Mouse (Mus musculus) liver, adult 2 months (tissue): ENCODE data around the gene Prrt1. TPM values are rescaled to one million over a fixed set of nuclear protein-coding genes. Genes with fewer than 3 reads are reported as not detected.

Source experiments
- DNase-seq: peaks from one replicate; pipeline ENCODE4 v3.0.0-alpha.2; 2011; ENCODE audit warnings: low read depth, low spot score; ENCODE audit errors: extremely low read depth
- H3K27ac ChIP-seq: fragments of 200-500 bp; replicated peaks from 2 replicates; pipeline ENCODE4 v1.5.1; 2012; ENCODE audit warnings: low read depth, mild to moderate bottlenecking, control low read depth, inconsistent platforms, low read length; ENCODE audit not compliant: insufficient read depth
- H3K27me3 ChIP-seq: fragments of 200-500 bp; 2 replicates; pipeline ENCODE4 v1.6.1; 2012; ENCODE audit warnings: mild to moderate bottlenecking, moderate library complexity, low read length, inconsistent platforms; ENCODE audit not compliant: control insufficient read depth, insufficient read depth
- H3K36me3 ChIP-seq: fragments of 200-500 bp; 2 replicates; pipeline ENCODE4 v1.6.1; 2012; ENCODE audit warnings: low read length, inconsistent platforms; ENCODE audit not compliant: control insufficient read depth, insufficient read depth
- H3K4me1 ChIP-seq: fragments of 200-500 bp; 2 replicates; pipeline ENCODE4 v1.6.1; 2011; ENCODE audit warnings: low read length; ENCODE audit not compliant: control insufficient read depth, insufficient read depth
- H3K4me3 ChIP-seq: fragments of 200-500 bp; 2 replicates; pipeline ENCODE4 v1.5.1; 2011; ENCODE audit warnings: low read depth, mild to moderate bottlenecking, control low read depth, low read length, moderate library complexity; ENCODE audit not compliant: insufficient read depth
- H3K79me2 ChIP-seq: fragments of 200-500 bp; 2 replicates; pipeline ENCODE4 v1.6.1; 2012; ENCODE audit warnings: inconsistent platforms, mild to moderate bottlenecking, low read length, moderate library complexity; ENCODE audit not compliant: control insufficient read depth, insufficient read depth
- H3K9ac ChIP-seq: fragments of 200-500 bp; 2 replicates; pipeline ENCODE4 v1.6.1; 2012; ENCODE audit warnings: low read depth, mild to moderate bottlenecking, control low read depth, inconsistent platforms, low read length
- CTCF ChIP-seq: fragments of 200-500 bp; IDR thresholded peaks from 2 replicates; pipeline ENCODE4 v1.5.1; 2011; ENCODE audit warnings: low read depth, low read length, control low read depth
- POLR2A ChIP-seq: fragments of 200-500 bp; IDR thresholded peaks from 2 replicates; pipeline ENCODE4 v1.6.1; 2011; ENCODE audit warnings: low read length, control low read depth; ENCODE audit not compliant: insufficient read depth; ENCODE audit errors: extremely low read depth
- WGBS: fragments of 180-500 bp; shearing (Covaris S2); methylation state at CpG from one replicate; pipeline ENCODE4 v1.1.7; 2018; 5-methylcytosine and 5-hydroxymethylcytosine counted together
- polyA plus RNA-seq: library from polyadenylated mRNA; depleted of rRNA; stranded (reverse); fragments of >200 nt; gene quantifications from 2 replicates; pipeline ENCODE4 v1.2.3, GENCODE M21; 2012
- total RNA-seq: library from RNA; depleted of rRNA; stranded (reverse); fragments of >200 nt; gene quantifications from 2 replicates; pipeline ENCODE4 v1.2.3, GENCODE M21; 2014

Prrt1 gene
- total and polyA plus RNA-seq, 2 experiments = 0.32 TPM; not detected in 1

GRCm38 (mm10) chr17:34607997-34608396 is 21.3 kb upstream of the Prrt1 start:
- no peak for DNase-seq
- Histone ChIP-seq H3K27me3 (no peaks in the 10 kb centered on the region), H3K9ac (no peak overlapping the region), H3K36me3 (no peaks in the 10 kb centered on the region), H3K27ac (no peak overlapping the region), H3K4me3 (no peak overlapping the region), H3K79me2 (peaks cover 6% of the 10 kb centered on the region; the same call in 1 of the 2 replicates), H3K4me1 (peaks cover 4% of the 10 kb centered on the region; the same call in 1 of the 2 replicates)
- TF ChIP-seq CTCF = no peak
- 63% methylated on average over 7 of the region's 7 CpGs for WGBS

DNA sequence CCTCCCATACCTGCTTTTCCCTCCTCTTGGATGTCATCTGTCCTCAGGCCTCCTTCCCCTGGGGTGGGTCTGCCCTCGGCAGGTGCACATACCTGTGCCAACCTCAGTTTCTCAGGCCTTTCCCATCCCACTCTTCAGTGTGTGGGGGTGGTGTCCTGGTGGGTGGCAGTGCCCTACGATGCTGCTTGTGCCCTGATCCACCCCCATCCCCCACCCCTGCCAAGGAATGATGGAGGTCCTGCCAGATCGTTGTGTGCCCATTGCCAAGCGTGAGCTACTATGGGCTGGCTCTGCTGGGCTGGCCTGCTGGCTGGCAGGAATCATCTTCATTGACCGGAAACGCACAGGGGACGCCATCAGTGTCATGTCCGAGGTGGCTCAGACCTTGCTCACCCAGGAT is 18.3 kb upstream of the Prrt1 start:
- Histone ChIP-seq H3K27me3 (no peaks in the 10 kb centered on the region), H3K4me3 (no peak overlapping the region), H3K9ac (no peak overlapping the region), H3K27ac (no peak overlapping the region), H3K36me3 (no peaks in the 10 kb centered on the region; the same call in 1 of the 2 replicates), H3K4me1 (peaks cover 4% of the 10 kb centered on the region; the same call in 1 of the 2 replicates), H3K79me2 (peaks cover 1% of the 10 kb centered on the region; the same call in 1 of the 2 replicates)
- WGBS = 93% methylated on average over 8 of the region's 8 CpGs
- no peak for DNase-seq
- no peak for TF ChIP-seq CTCF
- TF ChIP-seq POLR2A = no peak

DNA sequence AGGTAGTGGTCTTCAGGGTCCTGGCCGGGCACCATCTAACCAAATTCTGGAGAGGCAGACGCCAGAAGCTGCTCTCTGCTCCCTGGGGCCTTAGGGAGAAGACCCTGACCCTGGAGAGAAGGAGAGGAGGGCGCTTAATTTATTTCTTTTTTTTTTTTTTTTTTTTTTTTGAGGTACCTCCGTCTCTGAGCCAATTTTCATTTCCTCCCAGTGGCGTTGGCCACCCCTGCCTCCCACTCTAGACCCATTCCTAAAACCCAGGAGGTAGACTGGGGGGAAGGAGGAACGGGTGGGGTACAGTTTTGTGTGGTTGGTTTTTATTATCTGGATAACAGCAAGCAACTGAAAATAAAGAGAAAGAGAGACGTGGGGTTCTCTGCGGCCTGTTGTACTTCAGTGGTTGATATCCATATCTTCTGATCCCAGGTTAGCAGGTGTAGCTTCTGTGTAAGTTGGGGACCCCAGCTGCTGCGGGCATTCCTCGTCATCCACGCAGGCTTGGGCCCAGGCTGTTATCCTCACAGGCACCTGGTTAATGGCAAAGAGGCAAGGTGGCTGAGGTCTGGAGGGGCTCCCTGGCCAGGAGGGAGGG is 16.2 kb upstream of the Prrt1 start:
- H3K27me3 ChIP-seq = no peaks in the 10 kb centered on the region
- H3K9ac ChIP-seq = no peak overlapping the region
- TF ChIP-seq CTCF (no peak), POLR2A (no peak)
- no peak overlapping the region for H3K27ac ChIP-seq
- 86% methylated on average over 11 of the region's 11 CpGs for WGBS
- H3K79me2 ChIP-seq = no peaks in the 10 kb centered on the region
- H3K4me3 ChIP-seq = no peak overlapping the region
- no peaks in the 10 kb centered on the region; the same call in 1 of the 2 replicates for H3K36me3 ChIP-seq
- DNase-seq = no peak
- H3K4me1 ChIP-seq = no peaks in the 10 kb centered on the region

DNA sequence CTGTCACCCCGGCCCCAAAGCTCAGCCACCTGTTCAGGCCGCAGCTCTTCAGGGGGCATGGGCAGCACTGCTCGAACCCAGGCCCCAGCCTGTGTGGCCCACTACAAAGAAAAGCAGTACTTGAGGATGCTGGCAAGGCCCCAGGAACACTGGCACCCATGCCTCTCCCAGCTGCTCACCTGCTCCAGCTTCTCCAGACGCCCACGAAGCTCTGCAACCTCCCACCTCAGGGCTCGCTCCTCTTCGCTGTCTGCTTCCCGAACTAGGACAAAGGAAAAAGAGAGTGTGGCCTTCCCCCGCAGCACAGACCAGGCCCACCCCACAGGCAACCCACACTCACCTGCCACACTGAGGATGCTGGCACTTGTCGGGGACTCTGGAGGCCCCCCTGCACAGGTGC is 15.5 kb upstream of the Prrt1 start:
- WGBS = 93% methylated on average over 10 of the region's 10 CpGs

DNA sequence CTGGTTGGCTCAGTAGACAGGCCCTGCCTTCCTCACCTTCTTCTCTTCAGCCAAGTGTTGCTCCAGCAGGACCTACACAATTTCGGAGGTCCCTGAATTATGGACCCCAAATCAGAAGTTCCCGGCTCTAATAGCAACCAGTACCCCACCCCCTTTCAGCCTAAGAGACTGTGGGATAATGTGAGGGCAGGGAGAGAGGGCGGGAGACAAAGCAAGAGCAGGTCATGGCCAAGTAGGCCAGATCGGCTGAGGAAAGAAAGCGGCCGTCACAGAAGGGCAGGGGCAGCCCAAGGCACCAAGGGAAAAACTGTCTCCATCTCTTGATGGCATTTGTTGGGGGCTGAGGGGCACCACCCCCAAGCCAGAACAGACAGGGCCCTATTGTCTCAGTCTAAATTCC is 13.5 kb upstream of the Prrt1 start, which contains the start of gene Egfl8:
Egfl8 (minus strand) TSS at position 101 of the 400 bp plus-strand sequence.
- no peak for DNase-seq
- Histone ChIP-seq H3K36me3 (no peaks in the 10 kb centered on the region; the same call in 1 of the 2 replicates), H3K27me3 (no peaks in the 10 kb centered on the region), H3K4me1 (no peaks in the 10 kb centered on the region), H3K79me2 (no peaks in the 10 kb centered on the region), H3K27ac (no peak within 1 kb of the TSS), H3K9ac (no peak within 1 kb of the TSS), H3K4me3 (no peak within 1 kb of the TSS)
- WGBS = 90% methylated on average over 6 of the region's 6 CpGs
- no peak for TF ChIP-seq POLR2A

More for the DNA sequence above, 15.5 kb upstream of the Prrt1 start:
- H3K36me3 ChIP-seq = no peaks in the 10 kb centered on the region; the same call in 1 of the 2 replicates
- no peak overlapping the region for H3K9ac ChIP-seq
- no peaks in the 10 kb centered on the region for H3K79me2 ChIP-seq
- H3K27ac ChIP-seq = no peak overlapping the region
- no peak overlapping the region for H3K4me3 ChIP-seq
- TF ChIP-seq POLR2A (no peak), CTCF (no peak)
- no peak for DNase-seq
- H3K4me1 ChIP-seq = no peaks in the 10 kb centered on the region
- H3K27me3 ChIP-seq = no peaks in the 10 kb centered on the region

DNA sequence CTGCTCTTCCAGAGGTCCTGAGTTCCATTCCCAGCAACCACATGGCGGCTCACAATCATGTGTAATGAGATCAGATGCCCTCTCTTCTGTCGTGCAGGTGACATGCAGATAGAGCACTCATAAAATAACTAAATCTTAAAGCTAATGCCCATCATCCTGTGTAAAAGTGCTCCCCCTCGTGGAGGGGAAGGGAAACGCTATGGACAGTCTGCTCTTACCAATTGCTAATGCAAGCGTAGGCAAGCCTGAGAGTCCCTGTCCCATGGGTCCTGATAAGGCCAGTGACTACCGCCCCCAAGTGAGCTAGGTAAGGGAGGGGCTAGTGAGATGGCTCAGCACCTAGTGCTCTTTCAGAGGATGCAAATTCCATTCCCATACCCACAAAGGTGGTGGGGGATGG is 10.3 kb upstream of the Prrt1 start:
- DNase-seq = peak; percentile 61

More for the DNA sequence above, 10.3 kb upstream of the Prrt1 start:
- H3K79me2 ChIP-seq = no peaks in the 10 kb centered on the region
- H3K27ac ChIP-seq = no peak overlapping the region
- 19% methylated on average over 6 of the region's 6 CpGs for WGBS
- H3K4me3 ChIP-seq = no peak overlapping the region
- TF ChIP-seq POLR2A (no peak), CTCF (peak; percentile 69)
- H3K36me3 ChIP-seq = peaks cover 10% of the 10 kb centered on the region
- H3K27me3 ChIP-seq = no peaks in the 10 kb centered on the region
- no peak overlapping the region for H3K9ac ChIP-seq
- H3K4me1 ChIP-seq = no peaks in the 10 kb centered on the region
